Comparison of ENCODE assay signal across 17 mouse cellular contexts in genomic region chr15:82203090-82203489, GRCm38 (mm10). TPM values are rescaled to one million over a fixed set of nuclear protein-coding genes. Genes with fewer than 3 reads are reported as not detected.
"Had no signal": no experiment of that assay in that cellular context is flagged by ENCODE, and none has a peak within 500 bp of the region (broad histone marks: within the 10 kb centered on the region; RNA-seq: fewer than 3 reads in every experiment).

No protein-coding gene starts in this region.

- ATAC-seq: liver, embryonic 12.5 days; midbrain, embryonic 15.5 days had no signal

- H3K4me2 ChIP-seq: limb, embryonic 15.5 days; liver, embryonic 12.5 days; lung, embryonic 15.5 days; midbrain, embryonic 15.5 days had no signal

- H3K27me3 ChIP-seq: megakaryocyte, embryonic 14.5 days had no signal

- H3K4me3 ChIP-seq: limb, embryonic 15.5 days; liver, embryonic 12.5 days; lung, embryonic 15.5 days; megakaryocyte, embryonic 14.5 days; midbrain, embryonic 15.5 days had no signal

- DNase-seq: kidney, adult 8-10 months; kidney, postnatal 25 days; lung, postnatal 14 days; right cerebral cortex, adult 18-20 months; right cerebral cortex, postnatal 25 days; thymus, adult 2 months; thymus, postnatal 25 days had no signal

- H3K9ac ChIP-seq: limb, embryonic 15.5 days; liver, embryonic 12.5 days; lung, embryonic 15.5 days; midbrain, embryonic 15.5 days had no signal

- H3K27ac ChIP-seq: limb, embryonic 15.5 days; liver, embryonic 12.5 days; lung, embryonic 15.5 days; macrophage; midbrain, embryonic 15.5 days had no signal

- H3K9me3 ChIP-seq: limb, embryonic 15.5 days; liver, embryonic 12.5 days; lung, embryonic 15.5 days; megakaryocyte, embryonic 14.5 days; midbrain, embryonic 15.5 days had no signal

RNA-seq across cellular contexts. Expression of gene Shisa8, which starts 9.5 kb away (rescaled TPM):
- total RNA-seq: monocyte, adult 5-6 weeks had no signal
- polyA plus RNA-seq: macrophage had no signal

RNA-seq across cellular contexts. Expression of gene Tnfrsf13c, which starts 21.1 kb away (rescaled TPM):
- polyA plus RNA-seq: limb, embryonic 11.5 days had no signal

RNA-seq across cellular contexts. Expression of gene Cenpm, which starts 41.5 kb away (rescaled TPM):
- total RNA-seq: monocyte, adult 5-6 weeks had no signal

RNA-seq across cellular contexts. Expression of gene 1500009C09Rik, which starts 49.1 kb away (rescaled TPM):
- total RNA-seq: monocyte, adult 5-6 weeks had no signal
- polyA plus RNA-seq: kidney, embryonic 16.5 days; limb, embryonic 11.5 days; limb, embryonic 15.5 days; liver, embryonic 12.5 days; liver, embryonic 16.5 days; lung, embryonic 15.5 days; macrophage had no signal
